In genomic region chr1:118485572-118485971, GRCm38 (mm10) we compare ENCODE assay signal across 20 mouse cellular contexts.
DNase-seq lines count a peak whose midpoint lies in the region; ATAC-seq and TF ChIP-seq lines count a peak whose summit lies in the region.
"Had no signal": no experiment of that assay in that cellular context is flagged by ENCODE, and none has a peak within 500 bp of the region (broad histone marks: within the 10 kb centered on the region; RNA-seq: fewer than 3 reads in every experiment).

No protein-coding gene starts in this region.

- TF ChIP-seq EP300 in lung, postnatal 0 days (IDR thresholded peaks at IDR 0.05): no peak

- no peak overlapping the region for H3K4me3 ChIP-seq in hindbrain, postnatal 0 days (ENCODE audit: low read length)
- H3K4me3 ChIP-seq in hindbrain, embryonic 13.5 days: no peak overlapping the region
- H3K4me3 ChIP-seq in lung, postnatal 0 days (ENCODE audit: low read depth, low read length): no peak overlapping the region
- H3K4me3 ChIP-seq: embryonic facial prominence, embryonic 12.5 days; hindbrain, embryonic 10.5 days; limb, embryonic 12.5 days; midbrain, embryonic 10.5 days; neural tube, embryonic 13.5 days had no signal

- H3K27ac ChIP-seq in hindbrain, postnatal 0 days: peak overlapping the region; percentile 48
- no peak overlapping the region for H3K27ac ChIP-seq in hindbrain, embryonic 13.5 days
- H3K27ac ChIP-seq in lung, postnatal 0 days (ENCODE audit: low read length): no peak overlapping the region
- H3K27ac ChIP-seq: embryonic facial prominence, embryonic 12.5 days; hindbrain, embryonic 10.5 days; limb, embryonic 12.5 days; liver, embryonic 14.5 days; midbrain, embryonic 10.5 days; neural tube, embryonic 13.5 days had no signal

- H3K4me1 ChIP-seq in hindbrain, postnatal 0 days (ENCODE audit: insufficient read depth, low read length): no peaks in the 10 kb centered on the region
- peaks cover 12% of the 10 kb centered on the region for H3K4me1 ChIP-seq in hindbrain, embryonic 13.5 days (replicated peaks)
- H3K4me1 ChIP-seq in lung, postnatal 0 days (ENCODE audit: insufficient read depth, low read depth, low read length): no peaks in the 10 kb centered on the region
- H3K4me1 ChIP-seq: embryonic facial prominence, embryonic 12.5 days; limb, embryonic 12.5 days had no signal

- WGBS in hindbrain, postnatal 0 days: 70% methylated on average over 3 of the region's 3 CpGs
- WGBS in hindbrain, embryonic 13.5 days: 82% methylated on average over 3 of the region's 3 CpGs
- 66% methylated on average over 3 of the region's 3 CpGs for WGBS in lung, postnatal 0 days

- H3K27me3 ChIP-seq in hindbrain, postnatal 0 days (ENCODE audit: insufficient read depth, low read length): no peaks in the 10 kb centered on the region
- no peaks in the 10 kb centered on the region for H3K27me3 ChIP-seq in hindbrain, embryonic 13.5 days
- no peaks in the 10 kb centered on the region for H3K27me3 ChIP-seq in lung, postnatal 0 days (replicated peaks; ENCODE audit: insufficient read depth, low read length)
- H3K27me3 ChIP-seq: CH12.LX; embryonic facial prominence, embryonic 12.5 days; limb, embryonic 12.5 days; neural tube, embryonic 13.5 days had no signal

- H3K9me3 ChIP-seq in hindbrain, postnatal 0 days (ENCODE audit: low read length): no peaks in the 10 kb centered on the region
- H3K9me3 ChIP-seq in hindbrain, embryonic 13.5 days: no peaks in the 10 kb centered on the region
- H3K9me3 ChIP-seq in lung, postnatal 0 days (ENCODE audit: low read length): no peaks in the 10 kb centered on the region
- H3K9me3 ChIP-seq: embryonic facial prominence, embryonic 12.5 days; hindbrain, embryonic 10.5 days; limb, embryonic 12.5 days; midbrain, embryonic 10.5 days; neural tube, embryonic 13.5 days had no signal

- no peaks in the 10 kb centered on the region for H3K36me3 ChIP-seq in hindbrain, postnatal 0 days (ENCODE audit: insufficient read depth, low read length)
- peaks cover 4% of the 10 kb centered on the region; the same call in 1 of the 2 replicates for H3K36me3 ChIP-seq in hindbrain, embryonic 13.5 days
- H3K36me3 ChIP-seq in lung, postnatal 0 days (ENCODE audit: insufficient read depth, low read length): no peaks in the 10 kb centered on the region

- TF ChIP-seq CTCF in hindbrain, postnatal 0 days (IDR thresholded peaks at IDR 0.05; ENCODE audit: low read depth): no peak
- TF ChIP-seq CTCF in lung, postnatal 0 days (IDR thresholded peaks at IDR 0.05): no peak

- no peak for DNase-seq in cerebellum, postnatal 10 days
- DNase-seq in hindbrain, postnatal 0 days (ENCODE audit: low spot score): no peak
- peak; percentile 47 to 66 for DNase-seq in right cerebral cortex, postnatal 10 days (ENCODE audit: low spot score in 2 of 2)
- DNase-seq in right cerebral cortex, adult 2 months (ENCODE audit: low spot score in 2 of 2): no peak
- DNase-seq in retina, embryonic 14.5 days (ENCODE audit: low spot score): peak; percentile 62
- DNase-seq in lung, postnatal 0 days (ENCODE audit: low spot score): no peak
- DNase-seq: cerebellum, postnatal 25 days; kidney, adult 11 months; kidney, postnatal 14 days; lung, postnatal 36 days had no signal

- 0 out of 2 replicates have a peak, but pooled peaks have one; percentile 51 for ATAC-seq in cerebellum, adult (ENCODE audit: insufficient number of reproducible peaks, low FRiP score, low TSS enrichment)
- peak; percentile 61; the same call in 1 of the 2 replicates for ATAC-seq in hindbrain, postnatal 0 days
- ATAC-seq in hindbrain, embryonic 13.5 days (ENCODE audit: low FRiP score): no peak
- ATAC-seq in lung, postnatal 0 days: no peak
- ATAC-seq: activated CD4-positive, CD25-positive, alpha-beta regulatory T cell, adult 4 months had no signal

- H3K4me2 ChIP-seq in hindbrain, postnatal 0 days (ENCODE audit: low read depth, low read length): no peak overlapping the region
- H3K4me2 ChIP-seq in hindbrain, embryonic 13.5 days: no peak overlapping the region
- no peak overlapping the region for H3K4me2 ChIP-seq in lung, postnatal 0 days (replicated peaks; ENCODE audit: low read depth, low read length)
- H3K4me2 ChIP-seq: embryonic facial prominence, embryonic 12.5 days; limb, embryonic 12.5 days; neural tube, embryonic 13.5 days had no signal

- H3K9ac ChIP-seq in hindbrain, postnatal 0 days (replicated peaks; ENCODE audit: low read length): no peak overlapping the region
- no peak overlapping the region for H3K9ac ChIP-seq in hindbrain, embryonic 13.5 days
- H3K9ac ChIP-seq in lung, postnatal 0 days (replicated peaks; ENCODE audit: low read depth): no peak overlapping the region
- H3K9ac ChIP-seq: embryonic facial prominence, embryonic 12.5 days; limb, embryonic 12.5 days; liver, embryonic 14.5 days; neural tube, embryonic 13.5 days had no signal

Comparison
In these comparisons a context has a peak if more than half of its experiments do, and no peak if none do; other contexts are left out.
1. ATAC-seq: peak in cerebellum, adult (single experiment) and hindbrain, postnatal 0 days (single experiment); none in hindbrain, embryonic 13.5 days (single experiment) and lung, postnatal 0 days (single experiment).
2. DNase-seq: peak in right cerebral cortex, postnatal 10 days (2 of 2) and retina, embryonic 14.5 days (single experiment); none in cerebellum, postnatal 10 days (0 of 2), hindbrain, postnatal 0 days (single experiment), right cerebral cortex, adult 2 months (0 of 2) and lung, postnatal 0 days (single experiment).